Mouse (Mus musculus): ENCODE data around the gene Abhd16a. TPM values are rescaled to one million over a fixed set of nuclear protein-coding genes. Genes with fewer than 3 reads are reported as not detected.

Abhd16a gene
- total and polyA plus RNA-seq, 2 experiments from 2014 or later, result 96.3 to 139 TPM

- H3K4me1 ChIP-seq (ENCODE audit: insufficient read depth), result peaks cover 7% of the 10 kb centered on the region
- H3K4me2 ChIP-seq (ENCODE audit: low read depth), result peak overlapping the region; percentile 83
- TF ChIP-seq CTCF (IDR thresholded peaks at IDR 0.05; ENCODE audit: low read depth), result no peak
- H3K9me3 ChIP-seq (ENCODE audit: low read length), result no peaks in the 10 kb centered on the region
- peak; percentile 58 for ATAC-seq
- WGBS, result under 1% methylated on average over 43 of the region's 43 CpGs
- H3K36me3 ChIP-seq (ENCODE audit: insufficient read depth), result peaks cover 26% of the 10 kb centered on the region
- H3K9ac ChIP-seq, result peak overlapping the region; percentile 73
- no peak for DNase-seq
- peak overlapping the region; percentile 92 for H3K4me3 ChIP-seq (ENCODE audit: low read depth, low read length)
- peak overlapping the region; percentile 90 for H3K27ac ChIP-seq (ENCODE audit: low read depth, low read length)
- H3K27me3 ChIP-seq (ENCODE audit: insufficient read depth, low read length), result no peaks in the 10 kb centered on the region
Observed at GRCm38 (mm10) chr17:35135591-35136320, 46.7 kb downstream of the Abhd16a start.

GRCm38 (mm10) chr17:35139269-35139668, 50.2 kb downstream of the Abhd16a start:
- H3K27me3 ChIP-seq (ENCODE audit: insufficient read depth, low read length), result no peaks in the 10 kb centered on the region
- H3K4me1 ChIP-seq (ENCODE audit: insufficient read depth), result peaks cover 7% of the 10 kb centered on the region
- no peaks in the 10 kb centered on the region for H3K9me3 ChIP-seq (ENCODE audit: low read length)
- ATAC-seq (no peak), DNase-seq (no peak)
- WGBS, result 89% methylated on average over 3 of the region's 3 CpGs
- peaks cover 60% of the 10 kb centered on the region for H3K36me3 ChIP-seq (ENCODE audit: insufficient read depth)
- H3K4me3 ChIP-seq (ENCODE audit: low read depth, low read length), result no peak overlapping the region
- no peak overlapping the region for H3K27ac ChIP-seq (ENCODE audit: low read depth, low read length)
- H3K9ac ChIP-seq, result no peak overlapping the region
- no peak for TF ChIP-seq CTCF (IDR thresholded peaks at IDR 0.05; ENCODE audit: low read depth)
- H3K4me2 ChIP-seq (ENCODE audit: low read depth), result no peak overlapping the region

GRCm38 (mm10) chr17:35140490-35140996, 51.5 kb downstream of the Abhd16a start:
- Histone ChIP-seq H3K9ac (no peak overlapping the region), H3K4me2 (ENCODE audit: low read depth) (no peak overlapping the region), H3K9me3 (ENCODE audit: low read length) (no peaks in the 10 kb centered on the region), H3K27me3 (ENCODE audit: insufficient read depth, low read length) (no peaks in the 10 kb centered on the region), H3K4me3 (ENCODE audit: low read depth, low read length) (no peak overlapping the region), H3K36me3 (ENCODE audit: insufficient read depth) (peaks cover 73% of the 10 kb centered on the region), H3K4me1 (ENCODE audit: insufficient read depth) (peaks cover 7% of the 10 kb centered on the region), H3K27ac (ENCODE audit: low read depth, low read length) (no peak overlapping the region)
- no peak for ATAC-seq
- no peak for TF ChIP-seq CTCF (IDR thresholded peaks at IDR 0.05; ENCODE audit: low read depth)
- no peak for DNase-seq
- 80% methylated on average over 16 of the region's 16 CpGs for WGBS

- no peak overlapping the region for H3K4me2 ChIP-seq (ENCODE audit: low read depth)
- DNase-seq (no peak), ATAC-seq (no peak)
- TF ChIP-seq CTCF (IDR thresholded peaks at IDR 0.05; ENCODE audit: low read depth), result no peak
- no peaks in the 10 kb centered on the region for H3K9me3 ChIP-seq (ENCODE audit: low read length)
- peaks cover 87% of the 10 kb centered on the region for H3K36me3 ChIP-seq (ENCODE audit: insufficient read depth)
- no peaks in the 10 kb centered on the region for H3K4me1 ChIP-seq (ENCODE audit: insufficient read depth)
- H3K9ac ChIP-seq, result no peak overlapping the region
- no peaks in the 10 kb centered on the region for H3K27me3 ChIP-seq (ENCODE audit: insufficient read depth, low read length)
- WGBS, result 89% methylated on average over 6 of the region's 6 CpGs
- no peak overlapping the region for H3K27ac ChIP-seq (ENCODE audit: low read depth, low read length)
- no peak overlapping the region for H3K4me3 ChIP-seq (ENCODE audit: low read depth, low read length)
Observed at GRCm38 (mm10) chr17:35141971-35142370, 52.9 kb downstream of the Abhd16a start.

- Histone ChIP-seq H3K4me1 (ENCODE audit: insufficient read depth) (no peaks in the 10 kb centered on the region), H3K9ac (no peak overlapping the region), H3K9me3 (ENCODE audit: low read length) (no peaks in the 10 kb centered on the region), H3K27me3 (ENCODE audit: insufficient read depth, low read length) (no peaks in the 10 kb centered on the region), H3K4me2 (ENCODE audit: low read depth) (no peak overlapping the region), H3K36me3 (ENCODE audit: insufficient read depth) (peaks cover 97% of the 10 kb centered on the region), H3K27ac (ENCODE audit: low read depth, low read length) (no peak overlapping the region), H3K4me3 (ENCODE audit: low read depth, low read length) (no peak overlapping the region)
- 83% methylated on average over 5 of the region's 5 CpGs for WGBS
- DNase-seq (peak; percentile 22), ATAC-seq (no peak)
- no peak for TF ChIP-seq CTCF (IDR thresholded peaks at IDR 0.05; ENCODE audit: low read depth)
Observed at GRCm38 (mm10) chr17:35146139-35146538, 57.1 kb downstream of the Abhd16a start.

GRCm38 (mm10) chr17:35147348-35147747, 58.3 kb downstream of the Abhd16a start:
- Histone ChIP-seq H3K36me3 (ENCODE audit: insufficient read depth) (peaks cover 97% of the 10 kb centered on the region), H3K9ac (no peak overlapping the region), H3K4me2 (ENCODE audit: low read depth) (no peak overlapping the region), H3K27ac (ENCODE audit: low read depth, low read length) (no peak overlapping the region), H3K27me3 (ENCODE audit: insufficient read depth, low read length) (no peaks in the 10 kb centered on the region), H3K4me3 (ENCODE audit: low read depth, low read length) (no peak overlapping the region), H3K9me3 (ENCODE audit: low read length) (no peaks in the 10 kb centered on the region), H3K4me1 (ENCODE audit: insufficient read depth) (no peaks in the 10 kb centered on the region)
- no peak for TF ChIP-seq CTCF (IDR thresholded peaks at IDR 0.05; ENCODE audit: low read depth)
- DNase-seq (peak; percentile 36), ATAC-seq (no peak)
- 51% methylated on average over 3 of the region's 3 CpGs for WGBS

GRCm38 (mm10) chr17:35147922-35148639, 59.0 kb downstream of the Abhd16a start:
- Histone ChIP-seq H3K27ac (ENCODE audit: low read depth, low read length) (no peak overlapping the region), H3K4me2 (ENCODE audit: low read depth) (no peak overlapping the region)
- 55% methylated on average over 5 of the region's 5 CpGs for WGBS

More at GRCm38 (mm10) chr17:35147922-35148639, 59.0 kb downstream of the Abhd16a start:
- Histone ChIP-seq H3K36me3 (ENCODE audit: insufficient read depth) (peaks cover 97% of the 10 kb centered on the region), H3K27me3 (ENCODE audit: insufficient read depth, low read length) (no peaks in the 10 kb centered on the region), H3K9me3 (ENCODE audit: low read length) (no peaks in the 10 kb centered on the region), H3K4me3 (ENCODE audit: low read depth, low read length) (no peak overlapping the region), H3K9ac (no peak overlapping the region), H3K4me1 (ENCODE audit: insufficient read depth) (no peaks in the 10 kb centered on the region)
- ATAC-seq (no peak), DNase-seq (peak; percentile 44)
- TF ChIP-seq CTCF (IDR thresholded peaks at IDR 0.05; ENCODE audit: low read depth), result no peak

Data from forebrain, postnatal 0 days (tissue).